In the genomic region with DNA sequence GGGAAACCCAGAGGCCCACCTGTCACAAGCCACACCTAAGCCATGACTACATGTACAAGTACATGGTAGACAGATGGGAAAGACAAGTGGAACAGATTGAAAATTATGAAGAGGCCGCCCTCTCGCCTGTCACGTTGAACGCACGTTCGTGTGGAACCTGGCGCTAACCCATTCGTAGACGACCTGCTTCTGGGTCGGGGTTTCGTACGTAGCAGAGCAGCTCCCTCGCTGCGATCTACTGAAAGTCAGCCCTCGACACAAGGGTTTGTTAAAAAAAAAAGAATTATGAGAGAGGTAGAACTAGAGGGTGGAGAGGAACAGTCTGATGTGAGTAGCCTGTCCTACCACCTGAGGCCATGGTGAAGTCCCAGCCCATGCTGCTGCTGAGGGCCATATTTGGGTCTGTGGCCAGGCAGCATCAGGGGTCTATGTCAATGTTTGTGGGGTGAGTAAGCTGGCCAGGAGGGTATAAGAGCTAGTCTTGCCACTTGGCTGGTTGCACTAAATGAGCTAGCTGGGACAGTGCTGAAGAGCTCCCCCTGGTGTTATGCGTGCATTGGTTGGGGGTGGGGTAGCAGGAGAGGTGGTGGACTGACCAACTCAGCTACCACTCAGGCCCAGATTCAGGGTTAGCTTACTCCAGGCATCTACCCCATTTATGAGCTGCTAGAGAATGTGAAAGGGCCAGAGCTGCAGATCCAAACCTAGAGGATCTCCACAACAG, we compare ENCODE assay signal across 9 mouse cellular contexts. TPM values are rescaled to one million over a fixed set of nuclear protein-coding genes. Genes with fewer than 3 reads are reported as not detected.
DNase-seq lines count a peak whose midpoint lies in the region; ATAC-seq and TF ChIP-seq lines count a peak whose summit lies in the region.
"Had no signal": no experiment of that assay in that cellular context is flagged by ENCODE, and none has a peak within 500 bp of the region (broad histone marks: within the 10 kb centered on the region; RNA-seq: fewer than 3 reads in every experiment).

No protein-coding gene starts in this region.

- H3K27ac ChIP-seq in midbrain, embryonic 11.5 days (ENCODE audit: low read depth, low read length) = no peak overlapping the region
- no peak overlapping the region for H3K27ac ChIP-seq in midbrain, embryonic 15.5 days
- no peak overlapping the region for H3K27ac ChIP-seq in lung, embryonic 14.5 days (ENCODE audit: low read depth)

- 78% methylated on average over 16 of the region's 16 CpGs for WGBS in midbrain, embryonic 11.5 days
- WGBS in midbrain, embryonic 15.5 days = 78% methylated on average over 16 of the region's 16 CpGs
- 80% methylated on average over 16 of the region's 16 CpGs for WGBS in lung, embryonic 14.5 days

- H3K9ac ChIP-seq in midbrain, embryonic 11.5 days (ENCODE audit: low read length) = no peak overlapping the region
- no peak overlapping the region for H3K9ac ChIP-seq in midbrain, embryonic 15.5 days
- no peak overlapping the region for H3K9ac ChIP-seq in lung, embryonic 14.5 days

- H3K36me3 ChIP-seq in midbrain, embryonic 11.5 days (ENCODE audit: control insufficient read depth, insufficient read depth, low read length) = no peaks in the 10 kb centered on the region; the same call in 1 of the 2 replicates
- H3K36me3 ChIP-seq in midbrain, embryonic 15.5 days (replicated peaks) = no peaks in the 10 kb centered on the region
- H3K36me3 ChIP-seq in lung, embryonic 14.5 days (ENCODE audit: insufficient read depth) = peaks cover 23% of the 10 kb centered on the region; the same call in 1 of the 2 replicates

- peak; percentile 86 for DNase-seq in midbrain, embryonic 11.5 days (ENCODE audit: low spot score, missing footprints)
- DNase-seq in c-Kit-positive CD71-positive TER-119-positive erythroid progenitor cells, embryonic 14.5 days (ENCODE audit: low spot score) = peak; percentile 22
- peak; percentile 47 to 64 for DNase-seq in gastrocnemius, adult 8-10 months (ENCODE audit: low spot score in 2 of 2)
- peak; percentile 45 to 46 for DNase-seq in kidney, postnatal 4 days
- DNase-seq in lung, embryonic 14.5 days = peak; percentile 27
- peak; percentile 52 to 60 for DNase-seq in spleen, adult 18-20 months
- no peak for DNase-seq in yolk sac, embryonic 10.5 days (ENCODE audit: low spot score)

- no peak overlapping the region for H3K4me3 ChIP-seq in midbrain, embryonic 11.5 days (ENCODE audit: low read depth, low read length)
- no peak overlapping the region for H3K4me3 ChIP-seq in midbrain, embryonic 15.5 days
- H3K4me3 ChIP-seq in lung, embryonic 14.5 days (ENCODE audit: low read depth, low read length) = no peak overlapping the region
- H3K4me3 ChIP-seq: megakaryocyte, embryonic 14.5 days had no signal

- H3K4me1 ChIP-seq in midbrain, embryonic 11.5 days (ENCODE audit: control insufficient read depth, insufficient read depth, low read length) = no peaks in the 10 kb centered on the region
- no peaks in the 10 kb centered on the region for H3K4me1 ChIP-seq in midbrain, embryonic 15.5 days
- H3K4me1 ChIP-seq in lung, embryonic 14.5 days (ENCODE audit: insufficient read depth) = no peaks in the 10 kb centered on the region

- no peak for ATAC-seq in midbrain, embryonic 11.5 days (ENCODE audit: low FRiP score)
- no peak for ATAC-seq in midbrain, embryonic 15.5 days (replicated peaks)
- ATAC-seq in lung, embryonic 14.5 days (ENCODE audit: insufficient read depth) = no peak

- no peaks in the 10 kb centered on the region for H3K9me3 ChIP-seq in midbrain, embryonic 11.5 days (ENCODE audit: control insufficient read depth, low read length)
- H3K9me3 ChIP-seq in midbrain, embryonic 15.5 days = no peaks in the 10 kb centered on the region
- no peaks in the 10 kb centered on the region for H3K9me3 ChIP-seq in lung, embryonic 14.5 days (ENCODE audit: low read depth, low read length)
- H3K9me3 ChIP-seq: megakaryocyte, embryonic 14.5 days had no signal

- H3K4me2 ChIP-seq in midbrain, embryonic 11.5 days = no peak overlapping the region
- H3K4me2 ChIP-seq in midbrain, embryonic 15.5 days = no peak overlapping the region
- H3K4me2 ChIP-seq in lung, embryonic 14.5 days = no peak overlapping the region

- TF ChIP-seq CTCF in lung, embryonic 14.5 days (IDR thresholded peaks at IDR 0.05; ENCODE audit: low read depth) = peak; percentile 54

- H3K27me3 ChIP-seq in midbrain, embryonic 11.5 days (ENCODE audit: control insufficient read depth, insufficient read depth, low read length) = no peaks in the 10 kb centered on the region
- no peaks in the 10 kb centered on the region for H3K27me3 ChIP-seq in midbrain, embryonic 15.5 days (replicated peaks)
- no peaks in the 10 kb centered on the region for H3K27me3 ChIP-seq in lung, embryonic 14.5 days (ENCODE audit: insufficient read depth, low read length)
- H3K27me3 ChIP-seq: megakaryocyte, embryonic 14.5 days had no signal

RNA-seq across cellular contexts. Expression of gene Atf2, which starts 24.5 kb away (rescaled TPM):
- 83.3 and 106 TPM in 2 replicates for polyA plus RNA-seq in midbrain, embryonic 11.5 days (2014; fragmentation: Nextera tagmentation; extraction: Ambion mirVana)
- polyA plus RNA-seq in midbrain, embryonic 15.5 days (2015; fragmentation: Nextera tagmentation; extraction: Ambion mirVana) = 115 and 119 TPM in 2 replicates
- total RNA-seq in gastrocnemius, adult 8-10 months (2022) = 10 to 100 TPM; 22.5 to 29.9 (median 25.7) TPM
- 69.7 and 74.1 TPM in 2 replicates for polyA plus RNA-seq in lung, embryonic 14.5 days (2014; fragmentation: Nextera tagmentation; extraction: Ambion mirVana)

RNA-seq across cellular contexts. Expression of gene Atp5g3, which starts 43.2 kb away (rescaled TPM):
- 831 and 886 TPM in 2 replicates for polyA plus RNA-seq in midbrain, embryonic 11.5 days (2014; fragmentation: Nextera tagmentation; extraction: Ambion mirVana)
- 968 and 1,008 TPM in 2 replicates for polyA plus RNA-seq in midbrain, embryonic 15.5 days (2015; fragmentation: Nextera tagmentation; extraction: Ambion mirVana)
- 1,000 to 10,000 TPM in 3 of 4 experiments, 100 to 1,000 TPM in 1; 989 to 1,084 (median 1,053) TPM for total RNA-seq in gastrocnemius, adult 8-10 months (2022)
- 1,132 and 1,137 TPM in 2 replicates for polyA plus RNA-seq in lung, embryonic 14.5 days (2014; fragmentation: Nextera tagmentation; extraction: Ambion mirVana)
